Mouse (Mus musculus): ENCODE results near the gene Prdx6b.

DNA sequence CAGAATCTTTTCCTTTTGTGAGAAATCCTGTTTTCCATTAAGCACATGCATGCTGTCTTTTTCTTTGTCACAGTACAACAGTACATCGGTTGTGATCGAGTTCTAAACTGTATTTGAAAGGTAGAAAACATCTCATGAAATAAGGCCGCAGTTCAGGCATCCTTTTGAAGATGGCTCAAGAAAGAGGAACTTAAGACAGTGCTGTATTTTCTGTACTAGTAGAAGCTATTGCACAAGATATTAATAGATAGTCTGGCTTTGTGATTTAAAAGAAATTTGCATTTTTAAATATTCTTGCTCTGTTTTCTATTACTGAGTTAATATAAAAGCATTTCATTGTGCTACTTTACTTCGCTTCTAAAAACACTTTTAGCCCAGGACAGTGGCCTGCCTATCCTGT is 30.6 kb downstream of the Prdx6b start:
- TF ChIP-seq CTCF (conservative IDR thresholded peaks at IDR 0.05; ENCODE audit: low read length): no peak
- TF ChIP-seq NANOG (IDR thresholded peaks at IDR 0.05; ENCODE audit: borderline replicate concordance, low read length): no peak
- no peak for TF ChIP-seq POU5F1 (IDR thresholded peaks at IDR 0.05; ENCODE audit: borderline replicate concordance, low read length)
